Mouse (Mus musculus) gastrocnemius, postnatal 14 days (tissue): ENCODE measurements around the gene Cryba1. TPM values are rescaled to one million over a fixed set of nuclear protein-coding genes. Genes with fewer than 3 reads are reported as not detected.

ENCODE experiments used
- total RNA-seq, 2 experiments: library from RNA; stranded (reverse); gene quantifications; 2 replicates each; pipeline ENCODE4 v1.2.3; 2021

Gene Cryba1
- total RNA-seq, 2 experiments from 2014 or later = not detected

Other genes with a start within 250 kb of the Cryba1 start
- 1 to 10 TPM; 5.7 to 6.3 TPM for gene Ankrd13b, start 235.6 kb downstream of the Cryba1 start, total RNA-seq
- gene Git1, start 231.7 kb downstream of the Cryba1 start, total RNA-seq = 10 to 100 TPM; 23.0 to 25.9 TPM
- gene Abhd15, start 210.2 kb downstream of the Cryba1 start, total RNA-seq = under 1 TPM; 0.45 to 0.53 TPM
- gene Trp53i13, start 209.3 kb downstream of the Cryba1 start, total RNA-seq = 1 to 10 TPM; 6.0 to 6.3 TPM
- gene Gm10392, start 206.1 kb downstream of the Cryba1 start, total RNA-seq = not detected
- 10 to 100 TPM; 34.3 to 35.1 TPM for gene Taok1, start 117.5 kb downstream of the Cryba1 start, total RNA-seq
- 10 to 100 TPM; 38.0 to 42.0 TPM for gene Nufip2, start 39.1 kb downstream of the Cryba1 start, total RNA-seq
- 100 to 1,000 TPM; 307 to 323 TPM for gene Myo18a, start 38.0 kb upstream of the Cryba1 start, total RNA-seq
- not detected for gene Gm10277, start 62.5 kb upstream of the Cryba1 start, total RNA-seq
- under 1 TPM in 1 of 2 experiments, not detected in 1; 0.94 TPM for gene Pipox, start 168.8 kb upstream of the Cryba1 start, total RNA-seq
- under 1 TPM; 0.51 to 0.82 TPM for gene Sez6, start 205.5 kb upstream of the Cryba1 start, total RNA-seq